Mouse (Mus musculus) neural tube, embryonic 12.5 days (tissue): ENCODE measurements around the gene Crhbp. TPM values are rescaled to one million over a fixed set of nuclear protein-coding genes. Genes with fewer than 3 reads are reported as not detected.

ENCODE experiments used
- ATAC-seq: fragments of 200-750 bp; cut with Nextera tagmentation; 2 replicates; pipeline ENCODE4 v1.8.0; 2017; ENCODE audit warnings: low read depth, mild to moderate bottlenecking, moderate TSS enrichment, moderate library complexity; ENCODE audit not compliant: low FRiP score
- H3K27ac ChIP-seq: fragments of 300-500 bp; sonication (generic); 2 replicates; pipeline ENCODE4 v1.5.1; 2016
- H3K27me3 ChIP-seq: fragments of 300-500 bp; sonication (generic); replicated peaks from 2 replicates; pipeline ENCODE4 v1.6.1; 2016; ENCODE audit warnings: mild to moderate bottlenecking
- H3K36me3 ChIP-seq: fragments of 300-500 bp; sonication (generic); 2 replicates; pipeline ENCODE4 v1.6.1; 2016; ENCODE audit warnings: mild to moderate bottlenecking
- H3K4me1 ChIP-seq: fragments of 300-500 bp; sonication (generic); 2 replicates; pipeline ENCODE4 v1.6.1; 2016
- H3K4me2 ChIP-seq: fragments of 300-500 bp; sonication (generic); replicated peaks from 2 replicates; pipeline ENCODE4 v1.6.1; 2016; ENCODE audit warnings: mild to moderate bottlenecking
- H3K4me3 ChIP-seq: fragments of 300-500 bp; sonication (generic); 2 replicates; pipeline ENCODE4 v1.5.1; 2016
- H3K9ac ChIP-seq: fragments of 300-500 bp; sonication (generic); 2 replicates; pipeline ENCODE4 v1.6.1; 2016; ENCODE audit warnings: mild to moderate bottlenecking
- H3K9me3 ChIP-seq: fragments of 300-500 bp; sonication (generic); 2 replicates; pipeline ENCODE4 v1.6.1; 2016; ENCODE audit warnings: mild to moderate bottlenecking
- WGBS: fragments of 180-500 bp; shearing (Covaris S2); methylation state at CpG from one replicate; pipeline ENCODE4 v1.1.7; 2016; 5-methylcytosine and 5-hydroxymethylcytosine counted together
- polyA plus RNA-seq: library from polyadenylated mRNA; unstranded; fragments of >200 nt; fragmentation: Nextera tagmentation; extraction: Ambion mirVana; gene quantifications from 2 replicates; pipeline ENCODE4 v1.2.1, GENCODE M21; 2016

Crhbp gene
- polyA plus RNA-seq = 2.9 and 4.4 TPM in 2 replicates

- H3K4me3 ChIP-seq = peak within 1 kb of the TSS; percentile 42
- WGBS = 44% methylated on average over 11 of the region's 11 CpGs
- peaks cover 16% of the 10 kb centered on the region for H3K4me1 ChIP-seq
- ATAC-seq = no peak
- H3K27me3 ChIP-seq = peaks cover 37% of the 10 kb centered on the region
- peak within 1 kb of the TSS; percentile 88 for H3K4me2 ChIP-seq
- H3K9ac ChIP-seq = peak within 1 kb of the TSS; percentile 52
- no peaks in the 10 kb centered on the region for H3K36me3 ChIP-seq
- H3K9me3 ChIP-seq = no peaks in the 10 kb centered on the region
- no peak within 1 kb of the TSS for H3K27ac ChIP-seq
Observed at GRCm38 (mm10) chr13:95444824-95445223, at the start of gene Crhbp. Gene Crhbp (minus strand): TSS chr13:95444924.

GRCm38 (mm10) chr13:95493296-95493695 lies 48.6 kb upstream of the Crhbp start:
- Histone ChIP-seq H3K27ac (no peak overlapping the region), H3K4me2 (no peak overlapping the region), H3K36me3 (no peaks in the 10 kb centered on the region), H3K4me1 (no peaks in the 10 kb centered on the region), H3K27me3 (no peaks in the 10 kb centered on the region), H3K9ac (no peak overlapping the region), H3K9me3 (no peaks in the 10 kb centered on the region), H3K4me3 (no peak overlapping the region)
- ATAC-seq = no peak
- 74% methylated on average over 5 of the region's 5 CpGs for WGBS

- no peak for ATAC-seq
Observed at GRCm38 (mm10) chr13:95491327-95491726, 46.6 kb upstream of the Crhbp start.

GRCm38 (mm10) chr13:95484664-95485063 lies 39.9 kb upstream of the Crhbp start:
- WGBS = 69% methylated on average over 5 of the region's 5 CpGs

More at GRCm38 (mm10) chr13:95491327-95491726, 46.6 kb upstream of the Crhbp start:
- no peak overlapping the region for H3K9ac ChIP-seq
- 79% methylated on average over 11 of the region's 11 CpGs for WGBS
- no peaks in the 10 kb centered on the region for H3K4me1 ChIP-seq
- H3K4me3 ChIP-seq = no peak overlapping the region
- H3K9me3 ChIP-seq = no peaks in the 10 kb centered on the region
- H3K27ac ChIP-seq = no peak overlapping the region
- H3K27me3 ChIP-seq = no peaks in the 10 kb centered on the region
- no peaks in the 10 kb centered on the region for H3K36me3 ChIP-seq
- H3K4me2 ChIP-seq = no peak overlapping the region

GRCm38 (mm10) chr13:95481428-95481827 lies 36.7 kb upstream of the Crhbp start:
- 18% methylated on average over 4 of the region's 4 CpGs for WGBS
- peak; percentile 65 for ATAC-seq
- Histone ChIP-seq H3K36me3 (no peaks in the 10 kb centered on the region), H3K9ac (no peak overlapping the region), H3K27ac (no peak overlapping the region), H3K4me2 (no peak overlapping the region), H3K27me3 (no peaks in the 10 kb centered on the region), H3K4me3 (no peak overlapping the region), H3K4me1 (no peaks in the 10 kb centered on the region), H3K9me3 (no peaks in the 10 kb centered on the region)

More at GRCm38 (mm10) chr13:95484664-95485063, 39.9 kb upstream of the Crhbp start:
- H3K4me2 ChIP-seq = no peak overlapping the region
- no peak overlapping the region for H3K9ac ChIP-seq
- no peak overlapping the region for H3K27ac ChIP-seq
- H3K4me1 ChIP-seq = no peaks in the 10 kb centered on the region
- no peak for ATAC-seq
- no peaks in the 10 kb centered on the region for H3K9me3 ChIP-seq
- no peaks in the 10 kb centered on the region for H3K27me3 ChIP-seq
- H3K4me3 ChIP-seq = no peak overlapping the region
- H3K36me3 ChIP-seq = no peaks in the 10 kb centered on the region

GRCm38 (mm10) chr13:95478671-95479413 lies 34.1 kb upstream of the Crhbp start, which contains the start of gene S100z:
Gene S100z (minus strand): TSS chr13:95478721.
- Histone ChIP-seq H3K27me3 (no peaks in the 10 kb centered on the region), H3K4me2 (no peak within 1 kb of the TSS), H3K9ac (no peak within 1 kb of the TSS), H3K4me3 (no peak within 1 kb of the TSS), H3K9me3 (no peaks in the 10 kb centered on the region), H3K36me3 (no peaks in the 10 kb centered on the region), H3K4me1 (no peaks in the 10 kb centered on the region), H3K27ac (no peak within 1 kb of the TSS)
- 88% methylated on average over 21 of the region's 21 CpGs for WGBS
- ATAC-seq = no peak

- Histone ChIP-seq H3K4me2 (no peak overlapping the region), H3K27me3 (no peaks in the 10 kb centered on the region), H3K27ac (no peak overlapping the region), H3K9ac (no peak overlapping the region), H3K4me3 (no peak overlapping the region), H3K4me1 (no peaks in the 10 kb centered on the region), H3K9me3 (no peaks in the 10 kb centered on the region), H3K36me3 (no peaks in the 10 kb centered on the region)
- 87% methylated on average over 6 of the region's 6 CpGs for WGBS
- ATAC-seq = no peak
Observed at GRCm38 (mm10) chr13:95477173-95477572, 32.4 kb upstream of the Crhbp start.

GRCm38 (mm10) chr13:95475124-95475523 lies 30.4 kb upstream of the Crhbp start:
- no peaks in the 10 kb centered on the region for H3K36me3 ChIP-seq
- H3K27me3 ChIP-seq = no peaks in the 10 kb centered on the region
- ATAC-seq = no peak
- H3K4me2 ChIP-seq = no peak overlapping the region
- no peaks in the 10 kb centered on the region for H3K4me1 ChIP-seq
- WGBS = 83% methylated on average over 7 of the region's 7 CpGs
- no peak overlapping the region for H3K9ac ChIP-seq
- no peaks in the 10 kb centered on the region for H3K9me3 ChIP-seq
- no peak overlapping the region for H3K4me3 ChIP-seq
- no peak overlapping the region for H3K27ac ChIP-seq

GRCm38 (mm10) chr13:95474294-95474693 lies 29.6 kb upstream of the Crhbp start:
- 79% methylated on average over 3 of the region's 3 CpGs for WGBS
- no peak overlapping the region for H3K27ac ChIP-seq
- no peaks in the 10 kb centered on the region for H3K36me3 ChIP-seq
- no peaks in the 10 kb centered on the region for H3K4me1 ChIP-seq
- no peak for ATAC-seq
- no peak overlapping the region for H3K4me3 ChIP-seq
- no peaks in the 10 kb centered on the region for H3K9me3 ChIP-seq
- H3K9ac ChIP-seq = no peak overlapping the region
- H3K27me3 ChIP-seq = no peaks in the 10 kb centered on the region
- no peak overlapping the region for H3K4me2 ChIP-seq

- Histone ChIP-seq H3K4me2 (no peak overlapping the region), H3K9ac (no peak overlapping the region), H3K27ac (no peak overlapping the region), H3K4me1 (no peaks in the 10 kb centered on the region), H3K9me3 (no peaks in the 10 kb centered on the region), H3K27me3 (no peaks in the 10 kb centered on the region), H3K4me3 (no peak overlapping the region), H3K36me3 (no peaks in the 10 kb centered on the region)
- no peak for ATAC-seq
- WGBS = 79% methylated on average over 2 of the region's 2 CpGs
Observed at GRCm38 (mm10) chr13:95470970-95471369, 26.2 kb upstream of the Crhbp start.

GRCm38 (mm10) chr13:95451529-95451928 lies 6.8 kb upstream of the Crhbp start:
- Histone ChIP-seq H3K36me3 (no peaks in the 10 kb centered on the region), H3K9ac (no peak overlapping the region), H3K9me3 (no peaks in the 10 kb centered on the region), H3K4me1 (no peaks in the 10 kb centered on the region), H3K27ac (no peak overlapping the region), H3K4me3 (no peak overlapping the region), H3K4me2 (no peak overlapping the region), H3K27me3 (no peaks in the 10 kb centered on the region)
- 71% methylated on average over 2 of the region's 2 CpGs for WGBS
- ATAC-seq = no peak

- H3K36me3 ChIP-seq = no peaks in the 10 kb centered on the region
- no peaks in the 10 kb centered on the region for H3K9me3 ChIP-seq
- H3K9ac ChIP-seq = no peak overlapping the region
- no peaks in the 10 kb centered on the region for H3K27me3 ChIP-seq
- no peaks in the 10 kb centered on the region for H3K4me1 ChIP-seq
- WGBS = 89% methylated on average over 9 of the region's 9 CpGs
- no peak overlapping the region for H3K4me2 ChIP-seq
- no peak for ATAC-seq
- no peak overlapping the region for H3K4me3 ChIP-seq
- H3K27ac ChIP-seq = no peak overlapping the region
Observed at GRCm38 (mm10) chr13:95450636-95451210, 6.0 kb upstream of the Crhbp start.

GRCm38 (mm10) chr13:95449730-95450129 lies 5.0 kb upstream of the Crhbp start:
- Histone ChIP-seq H3K9ac (no peak overlapping the region), H3K27ac (no peak overlapping the region), H3K27me3 (peaks cover 8% of the 10 kb centered on the region), H3K4me3 (no peak overlapping the region), H3K9me3 (no peaks in the 10 kb centered on the region), H3K4me2 (no peak overlapping the region), H3K4me1 (no peaks in the 10 kb centered on the region), H3K36me3 (no peaks in the 10 kb centered on the region)
- no peak for ATAC-seq
- 87% methylated on average over 3 of the region's 3 CpGs for whole genome bisulfite sequencing
